Mouse (Mus musculus): ENCODE results near the gene Qrfp. TPM values are rescaled to one million over a fixed set of nuclear protein-coding genes. Genes with fewer than 3 reads are reported as not detected.

The Qrfp gene
- polyA plus RNA-seq, 1 experiment from 2014 or later, result 0.08 TPM

GRCm38 (mm10) chr2:31811086-31811958, 942 bp upstream of the Qrfp start:
- H3K9ac ChIP-seq, result no peak overlapping the region
- no peak overlapping the region for H3K4me2 ChIP-seq
- H3K4me3 ChIP-seq (replicated peaks), result no peak overlapping the region
- ATAC-seq (replicated peaks; ENCODE audit: low FRiP score), result no peak
- peaks cover 50% of the 10 kb centered on the region for H3K4me1 ChIP-seq
- H3K27me3 ChIP-seq, result no peaks in the 10 kb centered on the region
- no peak overlapping the region for H3K27ac ChIP-seq
- 83% methylated on average over 14 of the region's 14 CpGs for WGBS
- H3K36me3 ChIP-seq, result no peaks in the 10 kb centered on the region
- H3K9me3 ChIP-seq (replicated peaks), result no peaks in the 10 kb centered on the region

GRCm38 (mm10) chr2:31809358-31809740, 1.0 kb downstream of the Qrfp start:
- Histone ChIP-seq H3K9ac (no peak overlapping the region), H3K4me3 (replicated peaks) (no peak overlapping the region), H3K4me1 (peaks cover 65% of the 10 kb centered on the region), H3K36me3 (peaks cover 3% of the 10 kb centered on the region; the same call in 1 of the 2 replicates), H3K9me3 (replicated peaks) (no peaks in the 10 kb centered on the region), H3K27me3 (no peaks in the 10 kb centered on the region), H3K27ac (no peak overlapping the region), H3K4me2 (no peak overlapping the region)
- no peak for ATAC-seq (replicated peaks; ENCODE audit: low FRiP score)
- WGBS, result 65% methylated on average over 2 of the region's 2 CpGs

GRCm38 (mm10) chr2:31808410-31809357, 1.7 kb downstream of the Qrfp start:
- 0 out of 2 replicates have a peak overlapping the region, but pooled peaks have one; percentile 7 for H3K9ac ChIP-seq
- 30% methylated on average over 28 of the region's 28 CpGs for whole genome bisulfite sequencing
- peak overlapping the region; percentile 33 for H3K27ac ChIP-seq
- no peaks in the 10 kb centered on the region for H3K27me3 ChIP-seq
- no peak overlapping the region for H3K4me3 ChIP-seq (replicated peaks)
- peaks cover 9% of the 10 kb centered on the region for H3K36me3 ChIP-seq
- no peak overlapping the region for H3K4me2 ChIP-seq
- peaks cover 72% of the 10 kb centered on the region for H3K4me1 ChIP-seq
- ATAC-seq (replicated peaks; ENCODE audit: low FRiP score), result no peak
- no peaks in the 10 kb centered on the region for H3K9me3 ChIP-seq (replicated peaks)

GRCm38 (mm10) chr2:31806639-31807382, 3.6 kb downstream of the Qrfp start:
- H3K4me1 ChIP-seq, result peaks cover 83% of the 10 kb centered on the region
- ATAC-seq (replicated peaks; ENCODE audit: low FRiP score), result no peak
- peak overlapping the region; percentile 59 for H3K27ac ChIP-seq
- no peaks in the 10 kb centered on the region for H3K9me3 ChIP-seq (replicated peaks)
- H3K4me2 ChIP-seq, result no peak overlapping the region
- H3K36me3 ChIP-seq, result peaks cover 28% of the 10 kb centered on the region
- 45% methylated on average over 9 of the region's 9 CpGs for WGBS
- H3K27me3 ChIP-seq, result no peaks in the 10 kb centered on the region
- no peak overlapping the region for H3K4me3 ChIP-seq (replicated peaks)
- no peak overlapping the region for H3K9ac ChIP-seq

GRCm38 (mm10) chr2:31803480-31803879, 6.9 kb downstream of the Qrfp start:
- H3K4me1 ChIP-seq, result peaks cover 69% of the 10 kb centered on the region
- H3K9me3 ChIP-seq (replicated peaks), result no peaks in the 10 kb centered on the region
- H3K9ac ChIP-seq, result no peak overlapping the region
- WGBS, result 61% methylated on average over 14 of the region's 14 CpGs
- H3K4me2 ChIP-seq, result no peak overlapping the region
- peaks cover 61% of the 10 kb centered on the region for H3K36me3 ChIP-seq
- no peak overlapping the region for H3K4me3 ChIP-seq (replicated peaks)
- H3K27me3 ChIP-seq, result no peaks in the 10 kb centered on the region
- H3K27ac ChIP-seq, result no peak overlapping the region
- 0 out of 2 replicates have a peak, but pooled peaks have one; percentile 7 for ATAC-seq (replicated peaks; ENCODE audit: low FRiP score)

DNA sequence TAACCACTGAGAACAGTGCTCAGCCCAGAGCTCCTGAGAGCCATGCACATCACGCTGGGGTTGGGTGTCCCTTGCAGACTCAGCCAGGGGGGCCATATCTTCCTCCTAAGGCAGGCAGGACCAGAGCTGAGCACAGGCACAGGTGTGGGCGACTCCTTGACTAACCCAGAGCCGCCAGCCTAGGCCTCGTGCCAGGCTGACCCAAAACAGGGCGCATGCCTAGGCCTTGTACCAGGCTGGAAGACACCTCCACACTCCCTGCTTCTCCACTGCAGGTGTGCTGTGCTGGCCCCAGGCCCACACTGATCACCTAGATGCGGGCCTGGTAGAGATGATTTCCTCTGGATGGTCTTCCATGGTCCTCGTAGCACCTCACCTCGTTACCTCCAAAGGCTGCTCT, 7.6 kb downstream of the Qrfp start:
- Histone ChIP-seq H3K4me1 (peaks cover 62% of the 10 kb centered on the region), H3K9me3 (replicated peaks) (no peaks in the 10 kb centered on the region), H3K27me3 (no peaks in the 10 kb centered on the region), H3K36me3 (peaks cover 68% of the 10 kb centered on the region), H3K9ac (no peak overlapping the region), H3K27ac (no peak overlapping the region), H3K4me3 (replicated peaks) (no peak overlapping the region), H3K4me2 (no peak overlapping the region)
- WGBS, result 87% methylated on average over 8 of the region's 8 CpGs
- ATAC-seq (replicated peaks; ENCODE audit: low FRiP score), result no peak

DNA sequence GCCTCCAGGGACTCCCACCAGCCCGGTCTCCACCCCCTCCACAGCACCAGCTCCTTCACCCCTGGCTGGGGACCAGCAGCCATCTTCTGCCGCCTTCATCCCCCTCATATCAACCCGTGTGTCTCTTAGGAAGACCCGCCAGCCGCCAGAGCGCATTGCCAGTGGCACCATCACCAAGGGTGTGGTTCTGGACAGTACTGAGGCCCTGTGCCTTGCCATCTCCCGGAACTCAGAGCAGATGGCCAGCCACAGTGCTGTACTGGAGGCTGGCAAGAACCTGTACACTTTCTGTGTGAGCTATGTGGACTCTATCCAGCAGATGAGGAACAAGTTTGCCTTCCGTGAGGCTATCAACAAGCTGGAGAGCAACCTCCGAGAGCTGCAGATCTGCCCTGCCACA, 9.0 kb downstream of the Qrfp start:
- Histone ChIP-seq H3K4me2 (no peak overlapping the region), H3K4me3 (replicated peaks) (no peak overlapping the region), H3K27ac (no peak overlapping the region), H3K9me3 (replicated peaks) (no peaks in the 10 kb centered on the region), H3K27me3 (no peaks in the 10 kb centered on the region), H3K9ac (no peak overlapping the region), H3K36me3 (peaks cover 82% of the 10 kb centered on the region), H3K4me1 (peaks cover 48% of the 10 kb centered on the region)
- 90% methylated on average over 9 of the region's 9 CpGs for WGBS
- no peak for ATAC-seq (replicated peaks; ENCODE audit: low FRiP score)

GRCm38 (mm10) chr2:31796943-31797342, 13.4 kb downstream of the Qrfp start:
- Histone ChIP-seq H3K4me3 (replicated peaks) (no peak overlapping the region), H3K9ac (no peak overlapping the region), H3K36me3 (peaks cover 99% of the 10 kb centered on the region), H3K27ac (no peak overlapping the region), H3K4me1 (peaks cover 9% of the 10 kb centered on the region; the same call in 1 of the 2 replicates), H3K9me3 (replicated peaks) (no peaks in the 10 kb centered on the region), H3K27me3 (no peaks in the 10 kb centered on the region), H3K4me2 (no peak overlapping the region)
- 91% methylated on average over 3 of the region's 3 CpGs for WGBS
- no peak for ATAC-seq (replicated peaks; ENCODE audit: low FRiP score)

- no peak for ATAC-seq (replicated peaks; ENCODE audit: low FRiP score)
- no peak overlapping the region for H3K4me3 ChIP-seq (replicated peaks)
- 80% methylated on average over 6 of the region's 6 CpGs for WGBS
- H3K27me3 ChIP-seq, result no peaks in the 10 kb centered on the region
- no peak overlapping the region for H3K27ac ChIP-seq
- H3K36me3 ChIP-seq, result peaks cover 98% of the 10 kb centered on the region
- peaks cover 11% of the 10 kb centered on the region; the same call in 1 of the 2 replicates for H3K4me1 ChIP-seq
- H3K9me3 ChIP-seq (replicated peaks), result no peaks in the 10 kb centered on the region
- H3K4me2 ChIP-seq, result no peak overlapping the region
- no peak overlapping the region for H3K9ac ChIP-seq
Measured at GRCm38 (mm10) chr2:31792611-31793010, 17.8 kb downstream of the Qrfp start.

- 81% methylated on average over 8 of the region's 8 CpGs for WGBS
- ATAC-seq (replicated peaks; ENCODE audit: low FRiP score), result no peak
- H3K4me2 ChIP-seq, result no peak overlapping the region
- 0 out of 2 replicates have a peak overlapping the region, but pooled peaks have one; percentile 32 for H3K27ac ChIP-seq
- H3K4me3 ChIP-seq (replicated peaks), result no peak overlapping the region
- H3K4me1 ChIP-seq, result peaks cover 11% of the 10 kb centered on the region; the same call in 1 of the 2 replicates
- no peaks in the 10 kb centered on the region for H3K27me3 ChIP-seq
- H3K9ac ChIP-seq, result no peak overlapping the region
- H3K36me3 ChIP-seq, result peaks cover 98% of the 10 kb centered on the region
- H3K9me3 ChIP-seq (replicated peaks), result no peaks in the 10 kb centered on the region
Measured at GRCm38 (mm10) chr2:31791260-31791659, 19.1 kb downstream of the Qrfp start.

GRCm38 (mm10) chr2:31790728-31791251, 19.6 kb downstream of the Qrfp start:
- Histone ChIP-seq H3K36me3 (peaks cover 98% of the 10 kb centered on the region), H3K27ac (peak overlapping the region; percentile 43), H3K4me1 (peaks cover 11% of the 10 kb centered on the region; the same call in 1 of the 2 replicates), H3K4me3 (replicated peaks) (no peak overlapping the region), H3K27me3 (no peaks in the 10 kb centered on the region), H3K9ac (no peak overlapping the region), H3K4me2 (no peak overlapping the region), H3K9me3 (replicated peaks) (no peaks in the 10 kb centered on the region)
- 85% methylated on average over 13 of the region's 13 CpGs for WGBS
- ATAC-seq (replicated peaks; ENCODE audit: low FRiP score), result no peak
